Mouse (Mus musculus): ENCODE data around the gene Cacna2d4.
"Not testable (repeated sequence)": the region's sequence is repeated elsewhere in the genome, so short reads cannot be mapped to it uniquely, and the experiment has no call there.

Gene Cacna2d4

GRCm38 (mm10) chr6:119236241-119236640 lies at the start of gene Cacna2d4:
Gene Cacna2d4 (plus strand): TSS chr6:119236526.
- no peak for DNase-seq

GRCm38 (mm10) chr6:119186658-119187057 lies 49.7 kb upstream of the Cacna2d4 start:
- peak; percentile 32 to 61 for DNase-seq

- peak; percentile 24 to 62 for DNase-seq
Measured at GRCm38 (mm10) chr6:119187631-119188030, 48.7 kb upstream of the Cacna2d4 start.

GRCm38 (mm10) chr6:119191478-119191877 lies 44.8 kb upstream of the Cacna2d4 start:
- DNase-seq, result no peak

GRCm38 (mm10) chr6:119193571-119194154 lies 42.7 kb upstream of the Cacna2d4 start:
- no peak for DNase-seq

GRCm38 (mm10) chr6:119194161-119194560 lies 42.2 kb upstream of the Cacna2d4 start:
- DNase-seq, result no peak

GRCm38 (mm10) chr6:119194601-119195000 lies 41.7 kb upstream of the Cacna2d4 start:
- DNase-seq, result no peak

GRCm38 (mm10) chr6:119196382-119197305 lies 39.7 kb upstream of the Cacna2d4 start, which contains the start of gene Cacna1c:
Gene Cacna1c (minus strand): TSS chr6:119196418.
- peak; percentile 36 to 61 for DNase-seq

GRCm38 (mm10) chr6:119198534-119199273 lies 37.6 kb upstream of the Cacna2d4 start:
- no peak for DNase-seq

- no peak for DNase-seq
Measured at GRCm38 (mm10) chr6:119199274-119199879, 36.9 kb upstream of the Cacna2d4 start.

GRCm38 (mm10) chr6:119200362-119200761 lies 36.0 kb upstream of the Cacna2d4 start:
- no peak for DNase-seq

GRCm38 (mm10) chr6:119201575-119201974 lies 34.8 kb upstream of the Cacna2d4 start:
- DNase-seq, result no peak

GRCm38 (mm10) chr6:119204286-119204685 lies 32.0 kb upstream of the Cacna2d4 start:
- no peak for DNase-seq

GRCm38 (mm10) chr6:119204915-119205314 lies 31.4 kb upstream of the Cacna2d4 start:
- DNase-seq, result no peak

- DNase-seq, result not testable (repeated sequence)
Measured at GRCm38 (mm10) chr6:119206006-119206405, 30.3 kb upstream of the Cacna2d4 start.

GRCm38 (mm10) chr6:119213375-119213774 lies 23.0 kb upstream of the Cacna2d4 start:
- no peak for DNase-seq

GRCm38 (mm10) chr6:119214190-119214589 lies 22.1 kb upstream of the Cacna2d4 start:
- DNase-seq, result peak in 1 of 2 experiments; percentile 1

GRCm38 (mm10) chr6:119215040-119215613 lies 21.2 kb upstream of the Cacna2d4 start:
- DNase-seq, result peak in 1 of 2 experiments; percentile 2

- peak in 1 of 2 experiments; percentile 5 for DNase-seq
Measured at GRCm38 (mm10) chr6:119217661-119218060, 18.7 kb upstream of the Cacna2d4 start.

- peak in 1 of 2 experiments; percentile 1 for DNase-seq
Measured at GRCm38 (mm10) chr6:119218591-119218990, 17.7 kb upstream of the Cacna2d4 start.

GRCm38 (mm10) chr6:119219237-119219870 lies 17.0 kb upstream of the Cacna2d4 start:
- peak; percentile 56 to 58 for DNase-seq

- peak; percentile 66 to 71 for DNase-seq
Measured at GRCm38 (mm10) chr6:119220297-119220696, 16.0 kb upstream of the Cacna2d4 start.
